Mouse (Mus musculus) brain, embryonic 14.5 days (tissue): ENCODE data around the gene Stox2.

ENCODE experiments used
- CTCF ChIP-seq: fragments of 200-500 bp; IDR thresholded peaks from 2 replicates; pipeline ENCODE4 v1.5.1; 2012; ENCODE audit warnings: inconsistent platforms, mild to moderate bottlenecking, moderate library complexity, borderline replicate concordance; ENCODE audit not compliant: insufficient read depth, insufficient read length; ENCODE audit errors: extremely low read depth
- POLR2A ChIP-seq: fragments of 200-500 bp; IDR thresholded peaks from 2 replicates; pipeline ENCODE4 v1.6.1; 2012; ENCODE audit warnings: mild to moderate bottlenecking, inconsistent platforms, borderline replicate concordance; ENCODE audit not compliant: poor library complexity, insufficient read depth, insufficient read length, severe bottlenecking; ENCODE audit errors: extremely low read depth

DNA sequence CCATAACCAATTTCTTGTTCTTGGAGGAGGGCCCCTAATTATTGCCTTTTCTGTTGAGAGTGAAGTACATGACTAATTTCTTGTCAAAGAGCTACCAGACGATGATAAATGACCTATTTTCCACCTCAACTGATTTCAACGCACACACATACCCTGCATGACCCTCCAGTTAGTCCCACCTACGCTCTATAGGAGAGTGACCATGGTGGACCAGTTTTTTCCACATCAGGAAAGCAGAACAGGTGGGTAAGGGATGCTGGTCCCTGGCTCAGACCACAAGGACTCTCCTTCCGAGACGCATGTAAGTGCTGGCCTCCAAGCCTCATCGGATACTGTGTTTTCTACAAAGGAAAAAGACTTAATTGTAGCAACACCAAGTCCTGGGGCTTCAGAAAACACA is 65.4 kb downstream of the Stox2 start:
- no peak for TF ChIP-seq POLR2A
- no peak for TF ChIP-seq CTCF
